Mouse (Mus musculus): ENCODE data around the gene Nbea.

The Nbea gene

DNA sequence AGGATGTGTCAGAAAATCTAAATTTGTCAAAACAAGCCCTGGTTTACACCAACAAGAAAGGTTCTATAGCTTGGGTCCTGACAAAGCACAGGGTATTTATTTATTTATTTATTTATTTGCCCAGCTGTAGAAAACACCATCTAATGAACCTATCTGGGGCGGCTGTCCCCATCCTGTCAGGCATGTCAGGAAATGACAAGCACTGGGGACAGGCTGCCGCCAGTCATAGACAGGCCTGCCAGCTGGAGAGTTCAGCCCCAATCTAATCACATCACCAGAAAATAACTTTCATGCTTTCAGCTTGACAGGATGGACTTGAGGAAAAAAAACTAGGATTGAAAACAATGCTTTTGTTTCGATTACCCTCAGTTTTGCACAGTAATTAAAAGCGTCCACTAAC, 440.8 kb downstream of the Nbea start:
- DNase-seq: no peak

DNA sequence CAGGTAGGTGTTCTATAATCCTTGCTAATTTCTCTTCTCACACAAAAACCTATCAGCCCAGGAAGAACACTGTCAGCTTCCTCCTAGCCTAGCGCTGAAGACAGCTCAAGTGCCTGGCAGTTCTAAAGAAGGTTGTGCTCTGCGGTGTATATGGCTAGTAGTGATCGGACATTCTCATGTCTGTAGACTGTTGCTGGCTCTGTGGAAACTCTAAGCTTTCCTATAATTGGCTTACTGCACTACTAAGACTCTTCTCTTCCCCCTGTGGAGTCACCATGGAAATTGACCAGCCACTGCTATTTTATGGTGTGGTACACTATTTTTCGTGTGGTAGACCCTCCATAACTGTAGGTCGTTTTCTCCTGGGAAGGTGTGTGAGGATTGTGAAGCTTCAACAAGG, 441.3 kb downstream of the Nbea start:
- no peak for DNase-seq

DNA sequence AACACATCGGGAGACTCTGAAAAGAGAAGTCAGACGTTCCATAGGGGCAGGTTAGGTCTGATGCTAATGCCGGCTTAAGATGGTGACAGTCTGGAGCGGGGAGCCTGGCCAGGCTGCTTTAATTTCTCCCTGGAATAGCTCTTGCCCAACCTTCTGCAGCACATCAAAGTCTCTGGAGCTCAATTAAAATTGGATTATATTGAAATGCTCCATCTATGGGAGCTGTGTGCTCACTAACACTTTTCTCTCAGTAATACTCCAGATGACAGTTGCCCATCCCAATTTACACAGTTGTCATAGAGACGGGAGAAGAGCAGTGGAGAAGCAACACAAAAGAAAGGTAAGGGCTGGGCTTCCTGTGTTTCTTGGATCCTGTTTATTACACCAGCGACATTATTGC, 442.1 kb downstream of the Nbea start:
- DNase-seq: no peak

DNA sequence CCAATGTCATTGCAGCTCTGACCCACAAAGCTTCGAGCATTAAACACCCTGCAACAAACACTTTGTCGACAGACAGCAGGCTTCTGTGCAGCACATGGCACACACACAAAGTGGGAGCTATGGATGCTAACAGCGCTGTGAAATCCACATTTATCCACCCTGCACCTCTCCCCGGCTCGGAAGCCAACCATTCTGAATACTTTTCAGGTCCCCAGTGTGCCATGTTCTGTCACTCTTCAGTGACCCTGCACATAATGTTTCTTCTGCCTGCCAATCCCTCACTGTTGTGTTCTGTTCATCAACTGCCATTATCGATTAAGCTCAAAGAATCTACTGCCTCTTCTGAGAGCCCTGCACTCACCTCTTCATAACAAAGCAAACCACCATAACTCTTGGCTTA, 449.8 kb downstream of the Nbea start:
- no peak for DNase-seq

DNA sequence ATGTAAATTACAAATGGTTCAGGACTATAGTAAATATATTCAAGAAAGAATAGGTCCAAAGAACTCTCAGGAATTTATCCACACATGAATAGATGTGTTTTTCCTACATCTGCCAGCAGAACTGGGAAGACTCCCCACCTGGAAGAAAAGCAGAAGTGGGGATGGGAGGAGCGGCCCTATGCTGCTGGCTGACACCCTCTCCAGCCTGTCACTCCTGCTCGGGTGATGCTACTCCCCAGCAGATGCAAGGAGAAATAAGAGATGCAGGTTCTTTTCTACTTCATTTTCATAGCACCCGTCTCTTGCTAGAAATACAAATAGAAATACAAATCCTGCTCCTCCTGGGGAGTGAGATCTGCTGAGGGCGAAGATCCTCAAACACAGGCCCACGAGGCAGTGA, 453.0 kb downstream of the Nbea start:
- DNase-seq: no peak

DNA sequence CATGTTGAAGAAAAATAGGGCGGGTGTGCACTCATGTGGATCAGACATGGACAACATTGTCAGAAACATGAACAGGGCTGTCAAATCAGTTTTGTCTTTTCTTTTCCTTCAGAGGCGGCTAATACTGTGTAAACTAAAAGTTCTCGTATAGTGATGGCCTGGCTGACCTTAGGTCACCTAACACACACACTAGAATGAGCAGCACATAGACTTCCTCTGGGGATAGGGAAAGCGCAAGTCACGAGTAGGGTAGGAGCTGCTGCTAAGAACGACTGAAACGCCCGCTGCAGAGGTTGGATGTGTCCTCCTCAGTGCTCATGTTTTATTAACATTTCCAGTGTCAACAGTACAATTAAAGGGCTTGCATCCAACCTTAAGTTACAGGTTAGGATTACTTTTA, 453.4 kb downstream of the Nbea start:
- DNase-seq: no peak

DNA sequence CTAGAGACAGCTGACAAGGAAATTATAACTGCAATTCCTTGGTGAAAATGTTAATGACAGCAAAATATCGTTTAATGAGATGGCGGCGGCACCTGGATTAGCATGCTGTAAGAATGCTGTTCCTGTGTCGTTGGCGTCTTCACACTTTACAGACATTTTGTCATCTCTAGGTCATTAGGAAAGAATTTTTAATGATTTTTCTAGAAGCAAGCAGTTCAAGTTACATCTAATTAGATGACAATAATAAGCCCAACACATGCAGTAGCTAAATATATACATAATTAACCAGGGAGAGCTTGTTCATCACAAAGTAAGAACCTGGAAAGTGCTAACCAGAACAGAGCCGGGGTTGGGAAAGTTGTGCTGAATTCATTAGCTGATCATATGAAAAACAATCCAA, 469.2 kb downstream of the Nbea start:
- DNase-seq: no peak

DNA sequence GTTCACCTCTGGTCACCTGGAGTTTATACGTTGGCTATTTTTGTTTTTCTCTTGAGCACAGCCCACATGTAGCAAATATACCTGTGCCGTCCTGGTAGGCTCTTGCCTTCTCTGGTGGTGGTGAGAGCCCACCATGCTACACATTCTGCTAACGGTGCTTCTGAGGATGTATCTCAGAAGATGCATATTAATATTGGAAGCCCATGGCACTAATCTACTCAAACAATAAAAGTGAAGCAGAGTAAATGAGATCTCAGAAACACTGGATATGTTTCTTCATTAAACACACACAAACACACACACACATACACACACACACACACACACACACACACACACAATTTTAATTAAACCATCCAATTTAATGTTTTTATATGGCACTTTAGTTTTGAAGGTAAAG, 469.6 kb downstream of the Nbea start:
- no peak for DNase-seq

DNA sequence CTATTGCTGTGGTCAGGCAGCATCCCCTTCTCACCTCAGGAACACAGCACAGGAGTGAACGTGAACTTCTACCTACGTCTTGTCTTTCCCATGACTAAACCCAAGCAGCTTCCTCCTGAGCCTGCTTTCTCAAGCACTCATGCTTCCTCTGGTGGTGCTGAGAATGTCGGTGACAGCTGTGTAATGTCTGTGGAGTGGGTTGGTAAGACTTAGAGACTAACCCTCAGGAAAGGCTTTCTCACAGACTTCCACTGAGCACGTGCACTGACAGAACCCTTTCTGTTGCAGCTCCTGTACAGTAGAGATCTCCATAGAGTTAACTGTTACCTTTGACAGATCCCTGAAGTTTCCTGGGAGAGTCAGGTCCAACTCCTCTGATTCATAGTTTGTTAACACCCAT, 473.2 kb downstream of the Nbea start:
- no peak for DNase-seq

DNA sequence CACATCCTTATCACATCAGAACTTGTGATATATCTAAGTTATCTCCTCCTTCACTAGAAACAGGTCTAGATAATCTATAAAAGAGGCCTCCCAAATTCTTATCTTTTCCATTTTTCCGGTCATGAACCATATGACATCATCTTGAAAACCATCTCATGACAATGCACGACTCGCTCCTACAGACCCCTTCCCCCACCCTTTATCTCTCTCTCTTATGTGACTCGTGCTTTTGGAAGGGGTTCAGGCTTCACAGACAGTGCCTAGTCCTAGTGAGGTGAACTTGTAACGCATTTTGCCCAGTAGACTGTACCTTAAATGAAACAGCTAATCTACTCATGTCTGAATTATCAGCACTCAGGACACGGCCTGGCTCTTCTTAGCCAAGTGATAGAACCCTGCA, 481.9 kb downstream of the Nbea start:
- no peak for DNase-seq

DNA sequence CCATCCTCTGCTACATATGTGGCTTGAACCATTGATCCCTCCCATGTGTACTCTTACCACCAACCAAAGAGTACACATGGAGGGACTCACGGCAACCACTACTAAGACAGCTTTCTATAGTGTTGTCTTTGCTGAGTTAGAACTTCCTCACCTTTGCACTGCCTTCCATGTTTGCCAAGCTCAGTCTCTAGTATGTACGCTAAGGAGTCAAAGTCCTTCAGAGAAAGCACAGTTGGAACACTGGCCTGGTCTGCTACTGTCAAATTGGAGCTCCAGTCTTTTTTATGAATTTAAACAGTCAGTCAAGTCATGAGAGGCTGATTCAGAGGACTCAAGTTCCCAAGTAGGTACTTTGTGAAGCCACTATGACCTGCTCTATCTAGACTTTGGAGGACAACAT, 486.3 kb downstream of the Nbea start:
- no peak for DNase-seq

DNA sequence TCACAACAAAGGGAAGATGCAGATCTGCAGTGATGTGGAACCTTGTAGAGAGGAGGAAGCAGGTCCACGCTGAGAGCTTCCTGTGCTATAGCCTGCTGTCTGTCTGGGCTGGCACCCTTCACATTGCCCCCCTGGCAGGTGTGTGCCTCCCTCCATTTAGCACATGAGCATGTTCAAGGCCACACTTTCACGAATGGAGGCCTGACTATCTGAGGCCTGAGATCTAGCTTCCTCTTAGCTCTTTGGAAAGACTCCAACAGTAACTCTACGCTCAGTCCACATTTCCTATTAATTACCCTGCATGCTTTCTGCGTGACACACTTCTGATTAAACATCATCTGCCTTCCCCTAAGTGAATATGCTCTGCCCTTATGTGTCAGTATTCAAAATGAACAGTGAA, 490.4 kb downstream of the Nbea start:
- DNase-seq: no peak

DNA sequence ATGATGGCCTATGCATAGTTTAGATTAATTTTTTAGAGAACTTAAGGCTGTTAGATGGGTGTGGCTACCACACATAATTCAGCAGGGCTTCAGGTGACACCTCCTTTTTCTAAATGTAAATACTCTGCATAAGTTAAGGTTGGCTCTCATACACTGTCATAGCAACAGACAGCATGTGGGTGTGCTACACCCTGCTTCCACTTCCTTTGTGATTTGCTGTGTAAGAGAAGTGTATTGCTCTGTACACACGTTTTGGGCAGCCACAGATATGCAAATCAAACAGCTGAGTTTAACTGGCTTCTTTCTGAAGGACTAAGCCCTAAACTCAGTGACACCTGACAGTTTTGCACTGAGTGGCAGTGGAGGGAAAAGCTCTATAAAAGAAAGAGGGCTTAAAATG, 495.4 kb downstream of the Nbea start:
- DNase-seq: no peak

DNA sequence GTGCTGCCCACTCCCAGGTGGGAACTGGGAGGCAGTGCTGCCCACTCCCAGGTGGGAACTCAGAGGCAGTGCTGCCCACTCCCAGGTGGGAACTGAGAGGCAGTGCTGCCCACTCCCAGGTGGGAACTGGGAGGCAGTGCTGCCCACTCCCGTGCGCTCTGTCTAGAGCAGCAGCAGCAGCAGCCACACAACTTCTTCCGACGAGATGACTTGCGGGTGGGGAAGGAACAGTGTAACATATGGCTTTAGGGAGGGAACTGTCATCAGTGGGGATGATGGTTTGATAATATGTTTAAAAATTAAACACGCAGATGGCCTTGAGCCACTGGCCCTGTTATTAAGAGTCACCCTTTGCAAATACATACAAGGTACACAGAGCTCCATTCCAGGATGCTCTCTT, 496.5 kb downstream of the Nbea start:
- no peak for DNase-seq

DNA sequence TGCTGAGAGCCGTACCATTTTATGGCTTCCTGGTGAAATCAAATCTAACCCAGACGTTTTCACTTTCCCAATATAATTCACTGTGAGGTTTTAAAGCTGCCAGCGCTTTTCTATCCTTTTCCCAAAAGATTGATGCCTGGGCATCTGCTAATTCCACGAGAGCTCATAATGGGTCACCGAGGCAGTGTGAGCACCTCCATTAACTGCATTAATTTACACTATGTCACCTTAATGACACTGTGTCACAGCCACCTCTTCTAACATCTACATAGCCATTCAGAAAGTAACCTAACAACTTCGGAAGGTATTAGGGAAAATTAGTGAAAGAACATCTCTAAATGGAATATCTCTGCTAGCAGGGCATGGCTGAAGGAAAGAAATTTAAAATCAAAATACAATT, 497.9 kb downstream of the Nbea start:
- no peak for DNase-seq

DNA sequence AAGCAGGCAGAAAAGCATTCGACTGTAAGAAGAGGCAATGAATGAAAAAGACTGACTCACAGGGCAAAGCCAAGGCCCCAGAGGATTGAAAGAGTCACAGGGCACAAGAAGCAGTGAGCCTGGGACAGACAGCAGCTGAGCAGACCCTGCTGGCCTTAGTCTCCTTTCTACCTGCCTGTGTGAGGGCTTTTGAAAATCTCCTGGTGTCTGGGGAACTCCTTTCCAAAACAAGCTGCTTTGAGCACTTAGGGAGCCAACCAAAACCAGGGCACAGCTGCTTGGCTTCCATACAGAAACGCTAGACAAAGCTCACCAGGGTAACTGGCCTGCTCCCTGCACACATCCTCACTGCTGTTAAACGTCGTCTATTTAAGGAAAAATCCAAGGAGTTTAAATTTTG, 498.6 kb downstream of the Nbea start:
- DNase-seq: no peak

DNA sequence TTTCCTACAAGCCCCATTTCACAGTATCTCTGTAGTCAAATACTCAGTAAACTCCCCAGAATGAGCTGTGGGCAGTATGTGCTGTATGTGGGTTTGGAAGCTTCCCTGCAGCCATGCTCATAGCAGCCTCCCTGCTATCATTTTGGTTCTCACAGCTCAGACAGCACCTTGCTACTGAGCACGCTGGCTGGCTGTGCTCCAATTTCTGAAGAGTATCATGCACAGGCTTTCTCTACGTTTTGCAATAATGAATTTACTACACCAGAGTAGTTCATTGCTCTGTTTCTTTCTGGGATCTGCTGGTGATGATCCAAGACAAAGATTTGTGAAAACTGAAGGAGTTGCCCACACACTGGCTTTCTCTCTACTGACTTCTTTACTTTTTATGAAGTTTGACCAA, 505.8 kb downstream of the Nbea start:
- no peak for DNase-seq

DNA sequence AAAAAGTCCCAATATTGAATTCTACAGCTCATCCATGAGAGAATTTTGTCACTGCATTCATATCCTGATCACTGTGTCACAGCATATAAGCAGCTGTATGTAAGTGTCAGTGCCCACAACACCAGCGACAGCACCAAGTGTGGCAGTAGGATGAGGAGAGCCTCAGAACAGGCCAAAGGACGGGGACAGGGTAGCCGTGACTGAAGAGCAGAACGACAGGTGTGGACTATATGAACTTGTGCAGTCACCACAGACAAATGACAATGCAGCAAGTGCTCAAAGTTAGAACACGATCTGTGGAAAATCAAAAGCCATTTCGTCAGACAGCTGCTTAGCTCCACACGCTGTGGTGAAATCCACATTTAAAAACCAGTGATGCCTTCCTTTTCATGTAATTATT, 509.3 kb downstream of the Nbea start:
- no peak for DNase-seq

DNA sequence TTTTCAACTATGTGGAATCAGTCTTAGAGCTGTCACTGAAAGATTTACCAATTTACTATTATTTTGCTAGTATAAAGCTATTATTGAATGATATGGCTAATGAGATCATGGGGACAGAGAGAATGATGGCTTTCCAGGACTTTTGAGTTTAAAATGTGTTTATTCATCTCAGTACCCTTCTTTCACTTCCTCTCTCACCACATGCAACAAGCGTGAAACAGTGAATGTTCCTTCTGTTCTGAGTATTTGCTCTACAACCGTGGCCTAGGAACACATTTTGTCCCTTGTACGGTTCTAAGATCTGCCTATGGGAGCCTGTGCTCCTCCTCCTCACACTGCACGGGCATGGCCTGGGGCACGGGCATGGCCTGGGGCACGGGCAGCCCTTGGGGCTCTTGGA, 516.5 kb downstream of the Nbea start:
- DNase-seq: no peak

DNA sequence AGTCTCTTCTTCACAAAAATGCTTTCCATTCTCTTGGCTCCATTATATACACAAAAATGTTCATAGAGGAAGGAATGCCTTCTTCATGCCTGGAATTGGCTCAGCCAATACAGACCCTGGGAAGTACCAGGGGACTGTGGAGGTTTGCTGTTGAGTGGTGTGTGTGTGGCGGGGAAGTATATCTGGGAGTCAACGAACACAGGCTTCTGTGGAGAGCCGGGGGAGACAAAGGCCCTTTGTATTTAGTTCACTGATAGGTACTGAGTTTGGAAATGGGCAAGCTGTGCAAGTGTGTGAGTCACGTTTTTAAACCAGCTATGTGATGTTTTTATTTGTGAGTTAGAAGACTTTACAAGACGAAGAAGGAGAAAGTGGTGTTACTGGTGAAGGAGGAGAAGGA, 517.6 kb downstream of the Nbea start:
- no peak for DNase-seq

DNA sequence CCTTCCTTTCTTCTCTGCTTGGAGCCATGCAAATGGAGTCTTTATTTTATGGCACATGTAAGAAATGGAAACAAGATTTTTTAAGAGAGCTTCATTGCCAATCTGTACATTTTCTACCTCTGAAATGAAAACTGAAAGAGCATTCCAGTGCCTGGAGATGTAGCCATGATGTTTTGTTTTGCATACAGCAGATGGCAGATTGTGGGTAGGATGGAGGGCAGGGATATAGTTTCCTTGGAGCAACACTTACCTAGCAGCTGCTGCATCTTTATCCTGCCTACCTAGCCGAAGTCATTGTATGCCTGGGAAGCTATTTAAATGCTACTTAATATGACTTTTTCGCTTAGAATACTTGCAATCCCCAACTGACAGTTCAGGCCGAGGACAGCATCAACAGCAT, 518.8 kb downstream of the Nbea start:
- no peak for DNase-seq

DNA sequence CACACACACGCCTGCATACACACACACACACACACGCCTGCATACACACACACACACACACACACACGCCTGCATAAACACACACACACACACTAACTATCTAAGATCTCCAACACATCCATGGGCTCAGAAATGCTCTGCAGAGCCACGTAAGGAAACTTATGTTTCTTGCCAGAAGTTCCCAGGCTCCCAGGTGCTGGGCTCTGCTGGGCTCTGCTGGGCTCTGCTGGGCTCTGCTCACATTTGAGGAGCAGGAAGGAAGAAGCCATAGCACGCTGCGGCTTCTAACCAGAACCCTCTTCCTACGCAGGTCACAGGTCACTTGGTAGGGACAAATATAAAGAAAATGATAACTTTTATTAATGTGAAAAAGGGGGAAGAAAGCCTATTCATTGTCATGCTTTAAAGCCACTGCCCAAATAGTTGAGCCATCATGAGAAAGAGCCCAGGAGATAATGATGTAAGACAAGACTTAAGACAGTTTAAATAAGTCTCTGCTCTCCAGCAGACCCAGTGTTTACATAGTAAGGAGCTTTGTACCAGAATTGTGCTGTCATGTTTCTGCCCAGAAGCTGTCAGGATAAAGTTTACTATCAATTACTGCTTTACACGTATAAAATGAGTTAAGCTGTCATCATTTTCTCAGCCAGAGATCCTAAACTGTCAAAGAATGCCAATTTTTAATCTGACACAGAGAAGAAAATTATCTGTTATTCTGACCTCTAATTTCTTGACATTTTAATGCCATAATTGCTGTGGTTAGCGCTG, 521.6 kb downstream of the Nbea start:
- no peak for DNase-seq

DNA sequence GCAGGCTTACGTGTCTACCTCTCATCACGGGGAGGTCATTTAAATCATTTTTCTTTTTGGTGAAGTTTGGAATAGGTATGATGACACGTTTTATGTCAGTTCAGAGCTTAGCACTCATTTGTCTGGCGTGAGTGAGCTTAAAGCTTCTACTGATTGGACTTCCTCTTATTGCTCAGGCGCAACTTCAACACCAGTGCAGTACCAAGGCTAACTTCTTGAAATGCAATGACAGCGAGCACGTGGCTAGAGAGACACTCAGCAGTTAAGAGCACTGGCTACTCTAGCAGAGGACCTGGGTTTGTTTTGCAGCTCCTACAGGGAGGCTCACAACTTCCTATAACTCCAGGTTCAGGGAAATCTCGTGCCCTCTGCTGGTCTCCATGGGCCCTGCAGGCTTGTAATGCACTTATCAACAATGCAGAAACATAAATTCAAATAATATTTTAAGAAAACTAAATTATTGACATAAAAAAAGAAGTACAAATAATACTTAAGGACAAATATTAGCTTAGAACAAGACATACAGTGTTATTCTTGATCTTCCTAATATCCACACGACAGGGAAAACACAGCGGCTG, 523.2 kb downstream of the Nbea start:
- no peak for DNase-seq

DNA sequence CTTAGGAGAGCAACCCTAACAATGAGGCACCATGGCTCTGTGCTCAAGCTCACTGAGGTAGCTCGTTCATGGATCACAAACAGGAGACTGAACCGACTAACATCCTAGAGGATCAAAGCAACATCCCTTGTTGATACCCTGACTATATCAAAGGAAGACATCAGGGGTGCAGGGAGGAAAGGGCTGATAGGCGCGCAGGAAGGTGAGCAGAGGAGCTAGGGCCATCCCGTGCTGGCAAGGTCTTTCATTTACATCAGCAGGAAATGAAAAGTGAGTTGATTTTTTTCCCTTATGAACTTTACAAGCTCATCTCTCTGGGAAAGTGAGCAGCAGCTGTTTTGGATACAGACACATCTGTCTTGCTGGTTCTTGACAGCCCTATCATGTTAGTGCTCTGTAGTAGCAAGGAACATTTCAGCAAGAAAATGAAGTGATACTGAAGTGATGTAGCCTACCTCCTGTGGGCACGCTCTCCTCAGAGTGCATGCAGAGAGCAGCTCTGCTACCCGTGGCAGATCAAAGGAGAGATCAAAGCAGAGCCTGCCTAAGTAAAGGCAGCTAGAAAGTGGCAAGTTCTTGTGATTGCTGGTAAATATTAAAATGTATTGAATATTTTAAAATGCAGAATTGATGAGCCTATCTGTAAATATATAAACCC, 523.8 kb downstream of the Nbea start:
- DNase-seq: no peak

DNA sequence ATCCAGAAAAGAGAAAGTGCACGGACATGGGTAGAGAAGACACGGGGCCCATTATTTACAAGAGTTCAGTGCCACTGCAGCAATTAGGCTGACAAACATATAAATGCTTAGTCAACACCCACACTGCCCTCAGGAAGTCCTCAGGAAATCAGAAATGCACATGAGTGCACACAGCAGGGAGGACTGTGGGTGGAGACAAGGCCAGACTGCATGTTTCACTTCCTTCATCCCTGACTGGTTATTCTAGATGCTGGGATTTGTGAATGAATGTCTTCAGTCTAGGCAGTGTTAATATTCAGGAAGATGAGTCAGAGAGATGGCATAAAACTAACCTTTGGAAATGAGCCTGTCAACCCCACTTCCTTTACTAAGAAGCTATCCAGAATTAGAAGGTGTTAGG, 531.2 kb downstream of the Nbea start:
- no peak for DNase-seq
